Mouse (Mus musculus): ENCODE measurements around the gene Ascc3. TPM values are rescaled to one million over a fixed set of nuclear protein-coding genes. Genes with fewer than 3 reads are reported as not detected.

Gene Ascc3
- total RNA-seq, 2 experiments from 2014 or later: 24.3 to 28.0 TPM

DNA sequence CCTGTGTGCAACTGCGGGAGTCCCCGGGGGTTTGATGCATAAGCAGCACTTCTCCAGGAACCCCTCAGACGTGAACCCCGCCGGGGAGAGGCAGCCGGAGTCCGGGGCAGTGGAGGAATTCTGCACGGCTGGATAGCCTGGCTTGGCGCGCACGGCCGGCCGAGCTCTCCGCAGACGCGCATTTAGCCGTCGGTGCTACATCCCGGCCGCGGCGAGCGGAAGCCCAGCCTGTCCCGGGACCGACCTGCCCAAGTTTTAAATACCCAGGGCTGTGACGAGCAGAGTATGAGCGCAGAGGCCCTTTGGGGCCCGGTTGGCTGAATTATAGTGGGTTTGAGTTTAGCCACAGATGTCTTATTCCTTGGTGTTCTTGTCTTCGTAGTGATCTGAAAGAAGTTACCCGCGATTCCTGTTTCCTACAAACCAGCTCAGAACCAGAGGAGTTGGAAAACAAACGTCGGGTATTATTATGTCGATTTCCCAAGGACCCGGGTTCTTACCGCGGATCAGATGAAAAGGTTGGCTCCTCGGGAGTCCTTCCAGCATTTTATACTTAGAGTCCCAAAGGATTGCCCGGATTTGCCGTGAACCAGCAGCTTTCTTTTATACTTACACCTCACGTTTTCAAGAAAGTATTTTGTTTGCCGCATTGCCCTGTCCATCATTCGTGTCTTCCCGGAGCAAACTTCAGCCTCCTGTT, 302.8 kb downstream of the Ascc3 start:
- DNase-seq: no peak

DNA sequence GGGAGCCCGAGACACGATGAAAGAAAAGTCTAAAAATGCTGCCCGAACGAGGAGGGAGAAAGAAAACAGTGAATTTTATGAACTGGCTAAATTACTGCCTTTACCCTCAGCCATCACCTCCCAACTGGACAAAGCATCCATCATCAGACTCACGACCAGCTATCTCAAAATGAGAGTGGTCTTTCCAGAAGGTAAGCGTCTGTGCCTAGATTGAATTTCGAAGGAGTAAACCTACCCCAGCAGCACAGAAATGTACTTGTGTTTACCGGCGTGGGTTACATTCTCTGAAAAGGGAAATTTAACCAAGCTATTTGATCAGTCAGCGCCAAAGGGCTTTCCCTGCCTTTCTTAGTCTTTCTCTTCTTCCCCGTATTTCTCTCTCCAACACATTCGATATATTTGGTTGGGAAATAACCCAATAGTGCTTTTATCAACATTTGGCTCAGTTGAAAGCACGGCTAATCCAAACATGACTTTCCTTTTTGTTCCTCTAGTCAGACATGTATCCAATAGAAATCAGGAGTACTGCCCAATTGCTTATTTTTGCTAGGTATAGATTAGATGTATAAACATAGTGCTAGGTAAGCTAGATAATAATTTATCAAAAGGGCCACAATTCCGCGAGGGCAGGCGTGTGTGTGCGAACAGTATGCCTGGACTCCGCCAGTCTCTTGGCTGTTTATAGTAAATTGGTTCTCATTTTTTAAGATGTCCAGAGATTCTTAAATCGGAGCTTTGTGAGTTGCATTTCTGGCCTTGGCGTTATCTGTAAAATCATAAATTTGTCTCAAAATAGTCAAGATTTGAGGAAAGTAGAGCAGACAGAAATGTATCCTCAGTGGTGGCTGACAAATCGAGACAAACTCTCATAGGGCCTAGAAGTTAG, 303.7 kb downstream of the Ascc3 start:
- no peak for DNase-seq

DNA sequence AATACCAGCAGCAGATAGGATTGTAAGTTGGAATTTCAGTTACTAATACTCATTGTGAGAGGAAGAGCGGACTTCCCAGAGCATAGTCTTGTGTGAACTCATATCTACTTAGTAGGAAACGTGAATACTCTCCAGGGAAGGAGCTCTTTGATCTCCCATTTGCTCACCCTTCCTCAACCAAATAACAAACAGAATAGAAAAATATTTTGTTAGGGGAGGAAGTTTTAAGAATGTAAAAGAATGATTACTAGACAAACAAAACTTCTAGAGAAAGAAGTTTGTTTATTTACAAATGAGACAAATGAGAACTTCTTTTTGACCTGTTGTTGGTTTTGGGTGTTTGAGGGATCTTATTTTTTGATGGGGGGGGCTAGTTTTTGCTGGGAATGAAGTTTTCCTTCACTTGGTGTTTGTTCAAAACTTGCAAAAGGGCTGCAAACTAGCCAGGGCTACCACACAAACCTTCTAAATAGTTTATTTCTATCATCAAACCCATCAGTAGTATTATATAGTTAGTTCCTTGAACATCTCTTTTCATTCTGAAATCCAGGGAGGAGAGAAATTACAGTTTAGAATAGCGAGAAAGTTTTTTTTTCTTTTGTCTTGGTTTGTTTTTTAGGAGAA, 304.4 kb downstream of the Ascc3 start:
- no peak for DNase-seq

DNA sequence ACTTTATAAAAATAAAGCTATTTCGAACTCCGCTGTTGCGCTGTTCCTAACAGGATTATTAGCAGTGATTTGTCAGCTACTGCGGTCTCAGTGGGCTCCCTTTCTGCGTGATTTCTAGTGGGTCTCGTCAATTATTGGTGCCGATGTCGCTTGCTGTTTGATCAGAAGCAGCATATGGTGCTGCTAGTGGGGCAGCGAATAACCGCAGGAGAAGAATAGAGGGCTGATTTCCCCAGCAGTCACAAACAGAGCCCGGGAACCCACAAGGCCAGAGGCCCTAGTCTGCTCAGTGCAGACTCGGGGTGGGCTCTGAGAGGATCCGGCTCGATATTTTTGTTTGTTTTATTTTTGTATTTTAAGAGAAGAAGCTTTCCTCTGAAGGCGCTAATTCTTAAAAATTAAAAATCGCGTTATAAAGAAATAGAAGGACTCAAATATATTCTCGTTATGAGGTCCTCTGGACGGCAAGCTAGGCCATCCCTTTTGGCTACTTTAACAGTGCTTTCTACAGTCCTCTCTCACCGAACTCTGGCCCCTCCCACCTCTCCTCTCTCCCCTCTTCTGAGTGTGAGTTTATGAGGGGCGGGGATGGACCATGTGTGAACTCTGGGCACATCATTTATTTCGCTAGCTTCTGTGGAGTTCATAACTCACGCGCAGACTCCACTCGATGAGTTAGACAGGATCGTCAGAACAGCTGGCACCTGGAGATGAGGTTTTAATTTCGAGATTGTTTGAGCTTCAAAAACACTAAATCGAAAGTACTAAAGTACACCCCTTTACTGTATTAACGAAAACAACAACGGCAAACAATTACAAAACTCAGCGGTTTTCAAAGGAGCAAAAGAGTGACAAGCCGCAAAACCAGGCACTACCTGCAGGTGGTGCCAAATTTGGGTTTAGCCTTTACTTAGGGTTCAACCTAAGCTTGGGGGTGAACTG, 305.3 kb downstream of the Ascc3 start:
- DNase-seq: no peak

DNA sequence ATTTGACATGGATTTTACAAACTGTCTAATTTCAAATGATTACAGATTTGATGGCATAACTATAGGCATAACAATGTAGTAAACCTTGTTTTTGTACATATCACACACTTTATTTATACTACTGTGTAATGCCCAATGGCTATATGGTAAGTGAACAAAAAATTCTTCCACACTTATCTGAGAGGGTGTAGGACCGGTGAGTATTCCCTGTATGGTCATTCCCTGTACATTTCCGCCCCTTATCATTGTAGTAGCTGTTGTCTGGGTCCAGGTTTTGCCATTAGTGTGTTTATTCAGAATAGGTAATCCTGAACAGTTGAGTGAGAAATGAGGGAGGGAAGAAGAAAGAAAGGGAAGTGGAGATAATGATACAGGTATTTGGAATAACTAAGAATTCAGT, 306.2 kb downstream of the Ascc3 start:
- DNase-seq: no peak

DNA sequence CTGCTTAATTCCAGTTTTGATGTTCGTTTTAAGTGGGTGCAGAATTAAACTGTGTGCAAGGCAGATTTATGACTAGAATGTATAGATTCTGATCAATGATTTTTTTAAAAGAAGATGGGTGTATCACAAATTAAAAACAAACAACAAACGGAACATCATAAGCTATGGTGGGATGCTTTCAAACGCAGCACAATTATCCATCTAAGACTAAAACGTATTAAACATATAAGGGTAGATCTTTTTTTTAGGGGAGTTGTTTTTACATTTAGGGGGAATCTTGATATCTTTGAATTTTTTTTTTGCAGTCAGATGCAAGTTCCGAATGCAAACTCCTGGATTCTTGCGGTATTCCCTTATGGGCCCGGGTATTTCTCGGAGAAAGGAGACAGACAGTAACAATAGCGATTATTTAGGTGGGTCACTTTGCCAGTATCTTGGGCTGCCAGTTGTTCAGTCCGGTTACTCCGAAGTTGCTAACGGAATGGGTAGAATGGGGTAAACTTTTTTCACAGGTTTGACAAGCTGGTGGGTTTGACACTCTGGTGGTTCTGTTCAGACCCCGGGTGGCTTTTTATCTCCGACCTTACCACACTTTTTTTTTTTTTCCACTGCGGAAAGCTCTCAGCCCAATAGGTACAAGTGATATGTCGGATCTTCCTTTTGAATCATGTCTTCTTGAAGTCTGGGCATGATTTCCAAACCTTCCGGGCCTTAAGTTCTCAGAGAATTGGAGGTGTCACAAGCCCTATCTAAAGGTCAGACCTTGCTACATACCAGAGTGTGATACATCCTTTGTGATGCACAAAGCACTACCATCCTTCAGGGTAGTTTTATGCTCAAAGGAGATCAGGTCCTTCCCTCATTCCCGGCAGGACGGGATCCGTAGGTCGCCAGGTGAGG, 307.6 kb downstream of the Ascc3 start:
- DNase-seq: no peak

All from layer of hippocampus, postnatal 36 days (tissue).